Mouse (Mus musculus) CH12.LX (cell line): ENCODE data around the gene Dnaja3. TPM values are rescaled to one million over a fixed set of nuclear protein-coding genes. Genes with fewer than 3 reads are reported as not detected.
A peak's percentile ranks its signal among the peaks of the same experiment; 100 is the strongest.

Experiments used
- DNase-seq: peaks from one replicate; pipeline ENCODE4 v3.0.0-alpha.2; 2013; ENCODE audit errors: extremely low read depth
- H3K27ac ChIP-seq: 2 replicates; pipeline ENCODE4 v1.5.1; 2012; ENCODE audit warnings: low read depth, mild to moderate bottlenecking, control low read depth, moderate library complexity; ENCODE audit not compliant: insufficient read depth
- H3K27me3 ChIP-seq: replicated peaks from 2 replicates; pipeline ENCODE3; 2012; ENCODE audit warnings: inconsistent platforms
- H3K36me3 ChIP-seq, 2 experiments: replicated peaks in 1 of 2; 2 replicates each; pipeline versions ENCODE3 to v1.6.1; 2012; ENCODE audit warnings: inconsistent platforms in 1 of 2, low read length in 1 of 2, mild to moderate bottlenecking in 1 of 2, mixed read lengths in 1 of 2, moderate library complexity in 1 of 2; ENCODE audit not compliant: control insufficient read depth in 1 of 2, insufficient read depth in 1 of 2
- H3K4me1 ChIP-seq, 2 experiments: 2 replicates each; pipeline ENCODE4 v1.6.1; 2012; ENCODE audit warnings: inconsistent platforms in 1 of 2, moderate library complexity in 1 of 2; ENCODE audit not compliant: insufficient read depth in 2 of 2, control insufficient read depth in 1 of 2
- H3K4me2 ChIP-seq: 2 replicates; pipeline ENCODE4 v1.6.1; 2012; ENCODE audit warnings: low read depth, mild to moderate bottlenecking, control low read depth; ENCODE audit not compliant: poor library complexity, insufficient read depth, severe bottlenecking
- H3K4me3 ChIP-seq, 3 experiments: fragments of 150-350 bp in 1 of 3; sonication (generic) in 1 of 3; replicated peaks in 1 of 3; 2 replicates each; pipeline versions ENCODE3 to v1.5.1; 2011 to 2012; ENCODE audit warnings: low read depth in 2 of 3, low read length in 2 of 3, mild to moderate bottlenecking in 2 of 3, moderate library complexity in 2 of 3, control low read depth in 1 of 3, improper control_type of control experiment in 1 of 3, inconsistent platforms in 1 of 3, mixed read lengths in 1 of 3; ENCODE audit not compliant: poor library complexity in 1 of 3
- H3K79me2 ChIP-seq: replicated peaks from 2 replicates; pipeline ENCODE4 v1.6.1; 2012; ENCODE audit warnings: mild to moderate bottlenecking, moderate library complexity; ENCODE audit not compliant: control insufficient read depth, poor library complexity, insufficient read depth, severe bottlenecking; ENCODE audit errors: extremely low read depth
- H3K9ac ChIP-seq: 2 replicates; pipeline ENCODE4 v1.6.1; 2012; ENCODE audit warnings: low read depth, mild to moderate bottlenecking, control low read depth, moderate library complexity; ENCODE audit not compliant: insufficient read depth
- H3K9me3 ChIP-seq: replicated peaks from 2 replicates; pipeline ENCODE3; 2012; ENCODE audit warnings: low read length, inconsistent platforms, mixed read lengths
- CHD2 ChIP-seq: IDR thresholded peaks from 2 replicates; pipeline ENCODE4 v1.6.1; 2011; ENCODE audit warnings: low read length, improper control_type of control experiment
- CTCF ChIP-seq, 2 experiments: IDR thresholded peaks in 1 of 2; conservative IDR thresholded peaks in 1 of 2; 2 replicates each; pipeline ENCODE4 v1.5.1; 2011 to 2012; ENCODE audit warnings: low read depth in 2 of 2, low read length in 2 of 2, improper control_type of control experiment in 1 of 2, inconsistent platforms in 1 of 2, mild to moderate bottlenecking in 1 of 2, moderate library complexity in 1 of 2
- ELF1 ChIP-seq: IDR thresholded peaks from 2 replicates; pipeline ENCODE4 v1.6.1; 2014; ENCODE audit warnings: low read depth, mild to moderate bottlenecking, inconsistent platforms, low read length, improper control_type of control experiment
- EP300 ChIP-seq: IDR thresholded peaks from 2 replicates; pipeline ENCODE4 v1.6.1; 2011; ENCODE audit warnings: low read length, improper control_type of control experiment
- HCFC1 ChIP-seq: IDR thresholded peaks from 2 replicates; pipeline ENCODE4 v1.6.1; 2012; ENCODE audit warnings: low read depth, mild to moderate bottlenecking, inconsistent platforms, low read length, improper control_type of control experiment
- IRF4 ChIP-seq: IDR thresholded peaks from 2 replicates; pipeline ENCODE4 v1.6.1; 2014; ENCODE audit warnings: low read depth, mild to moderate bottlenecking, inconsistent platforms, low read length, improper control_type of control experiment
- JUN ChIP-seq: IDR thresholded peaks from 2 replicates; pipeline ENCODE4 v1.6.1; 2011; ENCODE audit warnings: low read depth, mild to moderate bottlenecking, low read length, improper control_type of control experiment, moderate library complexity; ENCODE audit not compliant: insufficient read depth
- JUND ChIP-seq: conservative IDR thresholded peaks from 2 replicates; pipeline ENCODE4 v1.6.1; 2011; ENCODE audit warnings: low read depth, low read length, improper control_type of control experiment
- MXI1 ChIP-seq: IDR thresholded peaks from 2 replicates; pipeline ENCODE4 v1.6.1; 2011; ENCODE audit warnings: mild to moderate bottlenecking, low read depth, low read length, improper control_type of control experiment
- MYC ChIP-seq: IDR thresholded peaks from 2 replicates; pipeline ENCODE4 v1.6.1; 2011; ENCODE audit warnings: low read depth, mild to moderate bottlenecking, improper control_type of control experiment, low read length
- NELFE ChIP-seq: IDR thresholded peaks from 2 replicates; pipeline ENCODE4 v1.6.1; 2011; ENCODE audit warnings: low read depth, low read length, improper control_type of control experiment
- PAX5 ChIP-seq: IDR thresholded peaks from 2 replicates; pipeline ENCODE4 v1.6.1; 2012; ENCODE audit warnings: low read length, inconsistent platforms, mixed read lengths
- RAD21 ChIP-seq: IDR thresholded peaks from 2 replicates; pipeline ENCODE4 v1.6.1; 2011; ENCODE audit warnings: low read depth, mild to moderate bottlenecking, low read length, improper control_type of control experiment, moderate library complexity
- RCOR1 ChIP-seq: conservative IDR thresholded peaks from 2 replicates; pipeline ENCODE4 v1.6.1; 2012; ENCODE audit warnings: low read depth, mild to moderate bottlenecking, inconsistent platforms, low read length, improper control_type of control experiment
- SIN3A ChIP-seq: IDR thresholded peaks from 2 replicates; pipeline ENCODE4 v1.6.1; 2012; ENCODE audit warnings: low read length, improper control_type of control experiment, inconsistent platforms
- SMC3 ChIP-seq: IDR thresholded peaks from 2 replicates; pipeline ENCODE4 v1.6.1; 2011; ENCODE audit warnings: low read depth, low read length, improper control_type of control experiment
- TBP ChIP-seq: conservative IDR thresholded peaks from 2 replicates; pipeline ENCODE4 v1.6.1; 2011; ENCODE audit warnings: low read depth, low read length, improper control_type of control experiment
- ZC3H11A ChIP-seq: IDR thresholded peaks from 2 replicates; pipeline ENCODE4 v1.6.1; 2012; ENCODE audit warnings: low read depth, mild to moderate bottlenecking, inconsistent platforms, low read length, improper control_type of control experiment
- ZKSCAN1 ChIP-seq: IDR thresholded peaks from 2 replicates; pipeline ENCODE4 v1.6.1; 2012; ENCODE audit warnings: low read depth, inconsistent platforms, low read length, improper control_type of control experiment, borderline replicate concordance
- ZMIZ1 ChIP-seq: IDR thresholded peaks from 2 replicates; pipeline ENCODE4 v1.6.1; 2012; ENCODE audit warnings: low read depth, mild to moderate bottlenecking, inconsistent platforms, low read length, improper control_type of control experiment
- dilution Hi-C: fragments of 300-500 bp; cut with MboI; formaldehyde crosslinking; loops from 2 replicates; pipeline ENCODE4 v1.14.3; 2020; ENCODE audit warnings: low sequenced_read_pairs; ENCODE audit not compliant: extremely low pct_unique_long_range_greater_than_20kb, extremely low pct_ligation_motif_present
- in situ Hi-C: fragments of 300-500 bp; cut with MboI; formaldehyde crosslinking; loops from 3 replicates; pipeline ENCODE4 v1.14.3; 2019; ENCODE audit warnings: low sequenced_read_pairs, low pct_ligation_motif_present, low pct_unique_long_range_greater_than_20kb, mixed read lengths
- polyA plus RNA-seq: library from polyadenylated mRNA; unstranded; fragments of >175 nt; gene quantifications from 2 replicates; pipeline ENCODE4 v1.2.1, GENCODE M21; 2012; ENCODE audit warnings: low read depth; ENCODE audit not compliant: insufficient read length
- total RNA-seq, 2 experiments: library from RNA; depleted of rRNA; stranded (reverse); fragments of 300-350 nt in 1 of 2; fragments of >200 nt in 1 of 2; gene quantifications; 2 replicates each; pipeline ENCODE4 v1.2.3; 2012 to 2014

Dnaja3 gene
- total and polyA plus RNA-seq, 3 experiments: 56.6 to 85.3 (median 80.4) TPM

DNA sequence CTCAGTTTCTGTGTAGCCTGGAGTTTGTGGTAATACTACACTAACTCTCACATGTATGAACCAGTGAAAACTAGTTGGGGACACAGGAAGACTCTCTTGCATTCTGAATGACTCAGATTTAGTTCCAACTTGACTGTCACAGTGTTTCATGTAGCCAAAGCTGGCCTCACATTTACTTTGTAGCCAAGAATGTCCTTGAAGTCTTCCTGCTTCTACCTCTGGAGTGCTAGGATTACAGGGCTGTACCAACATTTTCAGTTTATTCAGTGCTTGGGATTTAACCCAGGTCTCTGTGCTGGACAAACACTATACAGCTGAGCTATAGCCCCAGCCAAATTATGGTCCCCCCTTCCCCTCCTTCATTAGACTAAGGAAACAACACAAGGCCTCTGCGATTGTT lies 102.4 kb downstream of the Dnaja3 start:
- in situ Hi-C loops (no loop called here), dilution Hi-C loops (no loop called here)
- Histone ChIP-seq H3K9me3 (peaks cover 10% of the 10 kb centered on the region), H3K36me3 (peaks cover 0 to 24% of the 10 kb centered on the region in 2 experiments), H3K4me3 (no peak overlapping the region), H3K4me2 (no peak overlapping the region), H3K27me3 (no peaks in the 10 kb centered on the region), H3K4me1 (peaks cover 0 to 21% of the 10 kb centered on the region in 2 experiments; a peak in 1 of 4 replicates), H3K9ac (no peak overlapping the region), H3K27ac (no peak overlapping the region), H3K79me2 (peaks cover 30% of the 10 kb centered on the region)
- no peak for DNase-seq
- no peak for TF ChIP-seq ZMIZ1
- no peak for TF ChIP-seq RCOR1
- no peak for TF ChIP-seq RAD21

DNA sequence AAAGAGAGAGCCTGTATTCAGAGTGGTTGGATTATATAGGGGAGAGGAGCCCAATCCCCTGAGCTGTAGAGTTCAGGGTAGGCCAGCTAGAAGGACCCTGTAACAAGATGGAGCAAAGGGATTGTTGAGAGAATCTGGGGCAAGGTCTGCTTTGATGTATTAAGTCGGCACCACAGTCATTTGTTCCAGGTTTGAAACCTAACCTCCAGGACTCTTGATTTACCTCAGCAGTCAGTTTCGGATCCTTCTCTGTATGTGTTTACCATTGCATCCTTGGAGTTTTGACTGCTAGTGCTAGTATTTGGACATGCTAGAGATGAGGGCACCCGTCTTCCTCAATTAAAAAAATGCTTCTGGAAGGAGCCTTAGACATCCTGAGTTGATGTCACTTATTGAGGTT lies 112.4 kb downstream of the Dnaja3 start:
- TF ChIP-seq CHD2 (no peak), IRF4 (peak; percentile 89), ZC3H11A (no peak), JUN (peak; percentile 60; the same call in 1 of the 2 replicates), ZKSCAN1 (no peak), EP300 (peak; percentile 88), JUND (peak; percentile 84)
- in situ Hi-C loops: loop anchor here (25.0 kb wide), 1 partner anchor 110 kb away; no protein-coding TSS in a partner anchor

DNA sequence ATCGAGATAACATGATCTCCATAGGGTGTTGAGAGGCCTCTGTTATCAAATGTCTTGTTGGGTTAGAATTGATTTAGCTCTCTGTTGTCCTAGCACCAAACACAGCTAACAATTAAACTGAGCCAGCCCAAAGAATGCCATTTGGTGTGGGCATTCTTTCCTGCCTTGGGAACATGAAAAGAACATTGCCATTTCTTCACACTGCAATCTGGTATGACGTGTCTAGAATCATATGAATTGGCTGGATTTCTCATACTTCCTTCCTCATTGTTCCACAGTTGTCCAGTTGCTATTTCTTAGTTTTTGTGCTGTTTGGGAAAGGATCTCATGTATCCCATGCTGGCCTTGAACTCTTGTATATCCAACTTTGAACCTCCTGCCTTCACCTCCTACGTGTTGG lies 114.3 kb downstream of the Dnaja3 start:
- DNase-seq: no peak
- in situ Hi-C loops (loop anchor here (25.0 kb wide), 1 partner anchor 108 kb away; no protein-coding TSS in a partner anchor), dilution Hi-C loops (no loop called here)
- Histone ChIP-seq H3K27me3 (no peaks in the 10 kb centered on the region), H3K9me3 (no peaks in the 10 kb centered on the region), H3K27ac (no peak overlapping the region), H3K4me1 (peaks cover 4 to 23% of the 10 kb centered on the region in 2 experiments; a peak in 3 of 4 replicates), H3K36me3 (peaks cover 0 to 14% of the 10 kb centered on the region in 2 experiments), H3K79me2 (0 out of 2 replicates have a peak, but pooled peaks cover 3% of the 10 kb centered on the region), H3K4me3 (no peak overlapping the region), H3K4me2 (no peak overlapping the region), H3K9ac (no peak overlapping the region)
- TF ChIP-seq TBP: no peak
- TF ChIP-seq SIN3A: no peak
- no peak for TF ChIP-seq CTCF (conservative IDR thresholded peaks at IDR 0.05 in 1 of 2, IDR thresholded peaks at IDR 0.05 in 1 of 2; ENCODE audit: low read depth in 2 of 2, low read length in 2 of 2)
- TF ChIP-seq PAX5: no peak
- no peak for TF ChIP-seq HCFC1
- no peak for TF ChIP-seq RCOR1
- TF ChIP-seq MYC: no peak
- TF ChIP-seq MXI1: no peak
- TF ChIP-seq CHD2: no peak
- no peak for TF ChIP-seq ELF1
- no peak for TF ChIP-seq SMC3
- TF ChIP-seq NELFE: no peak
- TF ChIP-seq, all 38 proteins: peak for 0

More for the DNA sequence above, 112.4 kb downstream of the Dnaja3 start:
- Histone ChIP-seq H3K9me3 (no peaks in the 10 kb centered on the region), H3K4me1 (peaks cover 4 to 21% of the 10 kb centered on the region in 2 experiments; a peak in 3 of 4 replicates), H3K79me2 (no peaks in the 10 kb centered on the region), H3K4me2 (no peak overlapping the region), H3K4me3 (no peak overlapping the region), H3K36me3 (peaks cover 0 to 12% of the 10 kb centered on the region in 2 experiments), H3K9ac (no peak overlapping the region), H3K27ac (no peak overlapping the region), H3K27me3 (no peaks in the 10 kb centered on the region)
- dilution Hi-C loops: no loop called here
- DNase-seq: peak; percentile 61
